Mouse (Mus musculus) limb, embryonic 12.5 days (tissue): ENCODE results near the gene Gm49721. TPM values are rescaled to one million over a fixed set of nuclear protein-coding genes. Genes with fewer than 3 reads are reported as not detected.
"Not testable (repeated sequence)": the region's sequence is repeated elsewhere in the genome, so short reads cannot be mapped to it uniquely, and the experiment has no call there.

Experiments
- ATAC-seq: fragments of 200-750 bp; cut with Nextera tagmentation; 2 replicates; pipeline ENCODE4 v1.8.0; 2017; ENCODE audit warnings: low read depth, moderate TSS enrichment; ENCODE audit not compliant: insufficient number of reproducible peaks, insufficient read depth, low FRiP score, low TSS enrichment
- H3K27ac ChIP-seq: fragments of 300-500 bp; sonication (generic); 2 replicates; pipeline ENCODE4 v1.5.1; 2016; ENCODE audit warnings: mild to moderate bottlenecking, moderate library complexity
- H3K27me3 ChIP-seq: fragments of 300-500 bp; sonication (generic); 2 replicates; pipeline ENCODE4 v1.6.1; 2016; ENCODE audit warnings: mild to moderate bottlenecking, moderate library complexity
- H3K36me3 ChIP-seq: fragments of 300-500 bp; sonication (generic); 2 replicates; pipeline ENCODE4 v1.6.1; 2016; ENCODE audit warnings: mild to moderate bottlenecking, moderate library complexity
- H3K4me1 ChIP-seq: fragments of 300-500 bp; sonication (generic); replicated peaks from 2 replicates; pipeline ENCODE4 v1.6.1; 2016
- H3K4me2 ChIP-seq: fragments of 300-500 bp; sonication (generic); 2 replicates; pipeline ENCODE4 v1.6.1; 2016; ENCODE audit warnings: mild to moderate bottlenecking, moderate library complexity
- H3K4me3 ChIP-seq: fragments of 300-500 bp; sonication (generic); replicated peaks from 2 replicates; pipeline ENCODE4 v1.5.1; 2016; ENCODE audit warnings: mild to moderate bottlenecking
- H3K9ac ChIP-seq: fragments of 300-500 bp; sonication (generic); replicated peaks from 2 replicates; pipeline ENCODE4 v1.6.1; 2016; ENCODE audit warnings: mild to moderate bottlenecking, moderate library complexity
- H3K9me3 ChIP-seq: fragments of 300-500 bp; sonication (generic); 2 replicates; pipeline ENCODE4 v1.6.1; 2016; ENCODE audit warnings: mild to moderate bottlenecking, moderate library complexity
- WGBS: fragments of 180-500 bp; shearing (Covaris S2); methylation state at CpG from one replicate; pipeline ENCODE4 v1.1.7; 2016; 5-methylcytosine and 5-hydroxymethylcytosine counted together
- polyA plus RNA-seq: library from polyadenylated mRNA; unstranded; fragments of >200 nt; fragmentation: Nextera tagmentation; extraction: Ambion mirVana; gene quantifications from 2 replicates; pipeline ENCODE4 v1.2.1, GENCODE M21; 2016

Gm49721 gene
- polyA plus RNA-seq, 1 experiment from 2014 or later = 0.56 TPM

- H3K36me3 ChIP-seq, H3K4me1 ChIP-seq, H3K4me2 ChIP-seq, ATAC-seq, H3K27me3 ChIP-seq, H3K9ac ChIP-seq, H3K9me3 ChIP-seq, H3K4me3 ChIP-seq, H3K27ac ChIP-seq: not testable (repeated sequence)
- WGBS = no CpG with 5 or more reads among the region's 6 CpGs
Measured at GRCm38 (mm10) chr17:6995504-6995903, 16.8 kb downstream of the Gm49721 start.

GRCm38 (mm10) chr17:6996826-6997225 lies 18.1 kb downstream of the Gm49721 start:
- not testable (repeated sequence) for H3K9ac ChIP-seq, H3K4me3 ChIP-seq, H3K27me3 ChIP-seq, H3K27ac ChIP-seq, H3K4me2 ChIP-seq, H3K36me3 ChIP-seq, H3K9me3 ChIP-seq, ATAC-seq, H3K4me1 ChIP-seq
- 89% methylated on average over 8 of the region's 8 CpGs for WGBS

- ATAC-seq, H3K27ac ChIP-seq, H3K4me2 ChIP-seq, H3K9me3 ChIP-seq, H3K4me3 ChIP-seq, H3K27me3 ChIP-seq, H3K4me1 ChIP-seq, H3K9ac ChIP-seq, H3K36me3 ChIP-seq: not testable (repeated sequence)
- no CpG with 5 or more reads among the region's 7 CpGs for WGBS
Measured at GRCm38 (mm10) chr17:6997778-6998490, 19.2 kb downstream of the Gm49721 start.

- H3K4me1 ChIP-seq, H3K4me2 ChIP-seq, H3K4me3 ChIP-seq, H3K36me3 ChIP-seq, ATAC-seq, H3K9ac ChIP-seq, H3K9me3 ChIP-seq, H3K27me3 ChIP-seq, H3K27ac ChIP-seq: not testable (repeated sequence)
- 69% methylated on average over 9 of the region's 12 CpGs for WGBS
Measured at GRCm38 (mm10) chr17:7001790-7002585, 23.3 kb downstream of the Gm49721 start.

GRCm38 (mm10) chr17:7003392-7003791 lies 24.7 kb downstream of the Gm49721 start:
- H3K4me2 ChIP-seq, H3K4me1 ChIP-seq, H3K27me3 ChIP-seq, ATAC-seq, H3K9me3 ChIP-seq, H3K9ac ChIP-seq, H3K27ac ChIP-seq, H3K36me3 ChIP-seq, H3K4me3 ChIP-seq: not testable (repeated sequence)
- no CpG with 5 or more reads among the region's 3 CpGs for WGBS

- H3K4me1 ChIP-seq, H3K36me3 ChIP-seq, H3K4me3 ChIP-seq, H3K4me2 ChIP-seq, H3K27ac ChIP-seq, H3K9ac ChIP-seq, H3K9me3 ChIP-seq, H3K27me3 ChIP-seq, ATAC-seq: not testable (repeated sequence)
- 46% methylated on average over 3 of the region's 4 CpGs for WGBS
Measured at GRCm38 (mm10) chr17:7005646-7006045, 26.9 kb downstream of the Gm49721 start.

- not testable (repeated sequence) for H3K27ac ChIP-seq, H3K4me2 ChIP-seq, H3K36me3 ChIP-seq, H3K9ac ChIP-seq, ATAC-seq, H3K4me3 ChIP-seq, H3K27me3 ChIP-seq, H3K9me3 ChIP-seq, H3K4me1 ChIP-seq
Measured at GRCm38 (mm10) chr17:7008885-7009284, 30.2 kb downstream of the Gm49721 start.

- H3K27ac ChIP-seq, H3K4me1 ChIP-seq, H3K4me3 ChIP-seq, H3K27me3 ChIP-seq, H3K36me3 ChIP-seq, H3K9ac ChIP-seq, H3K4me2 ChIP-seq, ATAC-seq, H3K9me3 ChIP-seq: not testable (repeated sequence)
- WGBS = no CpG with 5 or more reads among the region's 7 CpGs
Measured at GRCm38 (mm10) chr17:7009440-7009839, 30.7 kb downstream of the Gm49721 start.

GRCm38 (mm10) chr17:7009901-7010300 lies 31.2 kb downstream of the Gm49721 start:
- not testable (repeated sequence) for H3K4me1 ChIP-seq, H3K9ac ChIP-seq, H3K9me3 ChIP-seq, H3K4me3 ChIP-seq, H3K27ac ChIP-seq, H3K27me3 ChIP-seq, ATAC-seq, H3K4me2 ChIP-seq, H3K36me3 ChIP-seq
- WGBS = 60% methylated on average over 6 of the region's 9 CpGs

GRCm38 (mm10) chr17:7014190-7014589 lies 35.5 kb downstream of the Gm49721 start:
- not testable (repeated sequence) for H3K9ac ChIP-seq, H3K27me3 ChIP-seq, H3K4me3 ChIP-seq, H3K4me2 ChIP-seq, H3K27ac ChIP-seq, H3K36me3 ChIP-seq, H3K9me3 ChIP-seq, H3K4me1 ChIP-seq, ATAC-seq
- WGBS = no CpG with 5 or more reads among the region's 1 CpGs

- H3K4me2 ChIP-seq = not testable (repeated sequence)
Measured at GRCm38 (mm10) chr17:7025257-7025656, 46.6 kb downstream of the Gm49721 start, which contains the start of gene Gm1604a. Gene Gm1604a, plus strand, starts transcription at chr17:7025568.

More at GRCm38 (mm10) chr17:7025257-7025656, 46.6 kb downstream of the Gm49721 start, which contains the start of gene Gm1604a:
- ATAC-seq = 0 out of 2 replicates have a peak, but pooled peaks have one; percentile 42
- H3K4me3 ChIP-seq, H3K9ac ChIP-seq, H3K27ac ChIP-seq, H3K36me3 ChIP-seq, H3K4me1 ChIP-seq, H3K27me3 ChIP-seq, H3K9me3 ChIP-seq: not testable (repeated sequence)
- 2% methylated on average over 9 of the region's 14 CpGs for WGBS
